31 mouse cellular contexts compared by ENCODE assay signal in genomic region chr5:118665023-118665422, GRCm38 (mm10).
"Had no signal": no experiment of that assay in that cellular context is flagged by ENCODE, and none has a peak within 500 bp of the region (broad histone marks: within the 10 kb centered on the region; RNA-seq: fewer than 3 reads in every experiment).

No protein-coding gene starts in this region.

- H3K36me3 ChIP-seq: limb, embryonic 12.5 days; lung, embryonic 15.5 days; midbrain, embryonic 12.5 days; midbrain, embryonic 13.5 days; midbrain, embryonic 15.5 days; neural tube, embryonic 12.5 days had no signal

- H3K27ac ChIP-seq: left cerebral cortex, adult 2 months; limb, embryonic 10.5 days; limb, embryonic 12.5 days; limb, embryonic 13.5 days; limb, embryonic 15.5 days; liver, embryonic 12.5 days; liver, embryonic 13.5 days; liver, embryonic 14.5 days; liver, embryonic 15.5 days; lung, embryonic 15.5 days; macrophage; midbrain, embryonic 10.5 days; midbrain, embryonic 12.5 days; midbrain, embryonic 13.5 days; midbrain, embryonic 15.5 days; neural tube, embryonic 12.5 days had no signal

- H3K27me3 ChIP-seq: limb, embryonic 12.5 days; limb, embryonic 13.5 days; limb, embryonic 15.5 days; liver, embryonic 12.5 days; liver, embryonic 13.5 days; liver, embryonic 15.5 days; lung, embryonic 15.5 days; midbrain, embryonic 15.5 days; neural tube, embryonic 12.5 days had no signal

- H3K4me3 ChIP-seq: left cerebral cortex, adult 2 months; limb, embryonic 10.5 days; limb, embryonic 12.5 days; limb, embryonic 13.5 days; limb, embryonic 15.5 days; liver, embryonic 12.5 days; liver, embryonic 13.5 days; liver, embryonic 15.5 days; lung, embryonic 15.5 days; midbrain, embryonic 10.5 days; midbrain, embryonic 12.5 days; midbrain, embryonic 13.5 days; midbrain, embryonic 15.5 days; myocyte; neural tube, embryonic 12.5 days had no signal

- H3K9me3 ChIP-seq: limb, embryonic 10.5 days; limb, embryonic 12.5 days; limb, embryonic 13.5 days; limb, embryonic 15.5 days; liver, embryonic 12.5 days; liver, embryonic 13.5 days; liver, embryonic 15.5 days; lung, embryonic 15.5 days; midbrain, embryonic 10.5 days; midbrain, embryonic 12.5 days; midbrain, embryonic 13.5 days; midbrain, embryonic 15.5 days; neural tube, embryonic 12.5 days had no signal

- H3K4me2 ChIP-seq: limb, embryonic 12.5 days; limb, embryonic 13.5 days; limb, embryonic 15.5 days; liver, embryonic 11.5 days; liver, embryonic 12.5 days; liver, embryonic 13.5 days; liver, embryonic 15.5 days; lung, embryonic 15.5 days; midbrain, embryonic 11.5 days; midbrain, embryonic 12.5 days; midbrain, embryonic 13.5 days; midbrain, embryonic 15.5 days; neural tube, embryonic 12.5 days had no signal

- H3K9ac ChIP-seq: limb, embryonic 12.5 days; limb, embryonic 13.5 days; limb, embryonic 15.5 days; liver, embryonic 12.5 days; liver, embryonic 13.5 days; liver, embryonic 14.5 days; liver, embryonic 15.5 days; liver, postnatal 0 days; lung, embryonic 15.5 days; midbrain, embryonic 12.5 days; midbrain, embryonic 13.5 days; midbrain, embryonic 15.5 days; neural tube, embryonic 12.5 days had no signal

- ATAC-seq: liver, embryonic 12.5 days; liver, postnatal 0 days; lung, postnatal 0 days; midbrain, embryonic 13.5 days; midbrain, embryonic 15.5 days; midbrain, embryonic 16.5 days had no signal

- DNase-seq: left cerebral cortex, postnatal 4 days; liver; liver, embryonic 13.5 days; liver, postnatal 0 days; lung, adult 18-20 months; lung, adult 2 months; lung, postnatal 10 days; lung, postnatal 14 days; lung, postnatal 36 days; lung, postnatal 4 days; midbrain, embryonic 14.5 days had no signal
